Mouse (Mus musculus): ENCODE measurements around the gene Aif1. TPM values are rescaled to one million over a fixed set of nuclear protein-coding genes. Genes with fewer than 3 reads are reported as not detected.
A peak's percentile ranks its signal among the peaks of the same experiment; 100 is the strongest.

Gene Aif1
- polyA plus RNA-seq, 1 experiment: 2.6 TPM

DNA sequence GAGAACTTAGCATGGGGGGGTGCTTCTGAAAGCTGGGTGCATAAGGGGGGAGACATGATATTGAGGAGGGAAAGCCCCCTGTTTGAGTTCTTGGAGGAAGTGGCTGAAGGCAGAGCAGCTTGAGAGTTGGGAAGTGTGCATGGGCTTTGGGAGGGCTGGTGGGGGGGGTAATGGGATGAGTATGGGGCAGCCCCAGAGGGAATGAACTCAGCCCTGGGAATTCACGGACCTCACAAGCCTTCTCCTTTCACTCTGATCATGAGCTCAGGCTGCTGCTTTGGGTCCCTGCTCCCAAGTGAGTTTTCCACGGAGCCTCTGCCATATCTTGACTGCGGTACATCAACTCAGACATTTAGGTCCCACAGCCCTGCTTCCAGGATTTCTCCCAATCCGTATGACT lies 26.6 kb upstream of the Aif1 start:
- no peaks in the 10 kb centered on the region for H3K4me1 ChIP-seq (ENCODE audit: control insufficient read depth, insufficient read depth, low read length)
- H3K27ac ChIP-seq (ENCODE audit: insufficient read depth, low read depth, low read length): no peak overlapping the region
- H3K27me3 ChIP-seq (replicated peaks; ENCODE audit: control insufficient read depth, insufficient read depth, low read length): no peaks in the 10 kb centered on the region
- no peak for DNase-seq
- no peak overlapping the region for H3K4me3 ChIP-seq (ENCODE audit: insufficient read depth, low read depth, low read length)
- 72% methylated on average over 4 of the region's 4 CpGs for WGBS
- H3K36me3 ChIP-seq (ENCODE audit: control insufficient read depth, insufficient read depth, low read length): no peaks in the 10 kb centered on the region
- TF ChIP-seq POLR2A (IDR thresholded peaks at IDR 0.05; ENCODE audit: low read depth, low read length) (no peak), CTCF (conservative IDR thresholded peaks at IDR 0.05; ENCODE audit: insufficient read depth, insufficient read length, low read depth, low read length) (no peak)

DNA sequence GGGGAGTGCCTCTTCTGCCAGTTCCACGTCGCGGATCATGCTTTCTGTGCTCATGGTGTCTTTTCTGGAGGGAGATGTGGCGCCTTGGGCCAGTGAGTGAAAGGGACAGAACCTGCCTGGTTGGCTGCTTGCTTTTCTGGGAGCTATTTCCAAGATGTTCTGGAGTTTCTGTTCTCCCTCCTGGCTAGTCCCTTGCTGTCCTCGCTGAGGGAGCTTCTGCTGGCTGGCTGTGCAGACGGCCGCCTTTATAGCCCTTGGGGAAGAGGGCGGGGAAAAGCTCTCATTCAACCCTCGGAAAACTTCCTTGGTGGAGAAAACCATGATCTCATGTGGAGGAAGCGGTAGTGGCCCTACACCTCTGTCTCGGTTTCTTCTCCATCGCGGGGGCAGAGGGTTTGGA lies 25.9 kb upstream of the Aif1 start, which contains the start of gene Tnf:
Gene Tnf, minus strand, starts transcription at position 221 of the 400 bp plus-strand sequence.
- peak within 1 kb of the TSS; percentile 11; the same call in 1 of the 2 replicates for H3K4me3 ChIP-seq (ENCODE audit: insufficient read depth, low read depth, low read length)
- peak; percentile 58 for DNase-seq

DNA sequence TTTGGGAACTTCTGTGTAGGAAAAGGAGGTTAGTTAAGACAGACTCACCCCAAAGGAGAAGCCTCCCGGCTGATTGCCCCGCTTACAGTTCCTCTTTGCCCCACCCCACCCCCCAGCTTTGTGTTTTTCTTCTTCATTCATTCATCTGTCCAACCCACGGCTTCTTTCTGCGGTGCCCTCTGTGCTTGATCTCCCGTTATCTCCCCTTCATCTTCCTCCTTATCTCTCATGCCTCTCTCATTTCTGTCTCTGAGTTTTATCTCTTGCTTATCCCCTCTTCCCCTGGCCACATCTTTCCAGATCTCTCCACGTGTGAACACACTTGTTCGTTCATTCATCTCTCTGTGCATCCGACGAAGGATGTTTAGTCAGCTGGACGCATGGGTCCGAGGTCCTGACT lies 25.3 kb upstream of the Aif1 start:
- no peak for TF ChIP-seq POLR2A (IDR thresholded peaks at IDR 0.05; ENCODE audit: low read depth, low read length)
- TF ChIP-seq CTCF (conservative IDR thresholded peaks at IDR 0.05; ENCODE audit: insufficient read depth, insufficient read length, low read depth, low read length): no peak
- Histone ChIP-seq H3K27me3 (replicated peaks; ENCODE audit: control insufficient read depth, insufficient read depth, low read length) (no peaks in the 10 kb centered on the region), H3K4me1 (ENCODE audit: control insufficient read depth, insufficient read depth, low read length) (no peaks in the 10 kb centered on the region), H3K4me3 (ENCODE audit: insufficient read depth, low read depth, low read length) (peak overlapping the region; percentile 11; the same call in 1 of the 2 replicates), H3K36me3 (ENCODE audit: control insufficient read depth, insufficient read depth, low read length) (no peaks in the 10 kb centered on the region), H3K27ac (ENCODE audit: insufficient read depth, low read depth, low read length) (no peak overlapping the region)
- 66% methylated on average over 11 of the region's 11 CpGs for WGBS
- DNase-seq: no peak

More for the DNA sequence above, 25.9 kb upstream of the Aif1 start, which contains the start of gene Tnf:
- Histone ChIP-seq H3K27ac (ENCODE audit: insufficient read depth, low read depth, low read length) (no peak within 1 kb of the TSS), H3K4me1 (ENCODE audit: control insufficient read depth, insufficient read depth, low read length) (no peaks in the 10 kb centered on the region), H3K27me3 (replicated peaks; ENCODE audit: control insufficient read depth, insufficient read depth, low read length) (no peaks in the 10 kb centered on the region), H3K36me3 (ENCODE audit: control insufficient read depth, insufficient read depth, low read length) (no peaks in the 10 kb centered on the region)
- 25% methylated on average over 13 of the region's 13 CpGs for WGBS
- TF ChIP-seq POLR2A (IDR thresholded peaks at IDR 0.05; ENCODE audit: low read depth, low read length) (no peak), CTCF (conservative IDR thresholded peaks at IDR 0.05; ENCODE audit: insufficient read depth, insufficient read length, low read depth, low read length) (no peak)

DNA sequence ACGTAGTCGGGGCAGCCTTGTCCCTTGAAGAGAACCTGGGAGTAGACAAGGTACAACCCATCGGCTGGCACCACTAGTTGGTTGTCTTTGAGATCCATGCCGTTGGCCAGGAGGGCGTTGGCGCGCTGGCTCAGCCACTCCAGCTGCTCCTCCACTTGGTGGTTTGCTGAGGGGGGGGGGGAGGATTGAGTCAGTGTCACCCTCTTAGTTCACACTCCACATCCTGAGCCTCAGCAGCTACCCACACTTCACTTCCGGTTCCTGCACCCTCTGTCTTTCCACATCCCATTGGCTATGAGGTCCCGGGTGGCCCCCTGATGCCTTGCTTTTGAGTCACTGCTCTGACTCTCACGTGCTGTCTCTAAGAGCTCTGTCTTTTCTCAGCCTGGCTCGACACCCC lies 24.5 kb upstream of the Aif1 start:
- WGBS: 84% methylated on average over 11 of the region's 11 CpGs
- no peak for TF ChIP-seq POLR2A (IDR thresholded peaks at IDR 0.05; ENCODE audit: low read depth, low read length)
- TF ChIP-seq CTCF (conservative IDR thresholded peaks at IDR 0.05; ENCODE audit: insufficient read depth, insufficient read length, low read depth, low read length): no peak
- Histone ChIP-seq H3K36me3 (ENCODE audit: control insufficient read depth, insufficient read depth, low read length) (no peaks in the 10 kb centered on the region), H3K4me1 (ENCODE audit: control insufficient read depth, insufficient read depth, low read length) (no peaks in the 10 kb centered on the region), H3K27me3 (replicated peaks; ENCODE audit: control insufficient read depth, insufficient read depth, low read length) (no peaks in the 10 kb centered on the region), H3K27ac (ENCODE audit: insufficient read depth, low read depth, low read length) (no peak overlapping the region), H3K4me3 (ENCODE audit: insufficient read depth, low read depth, low read length) (no peak overlapping the region)
- DNase-seq: peak; percentile 18

DNA sequence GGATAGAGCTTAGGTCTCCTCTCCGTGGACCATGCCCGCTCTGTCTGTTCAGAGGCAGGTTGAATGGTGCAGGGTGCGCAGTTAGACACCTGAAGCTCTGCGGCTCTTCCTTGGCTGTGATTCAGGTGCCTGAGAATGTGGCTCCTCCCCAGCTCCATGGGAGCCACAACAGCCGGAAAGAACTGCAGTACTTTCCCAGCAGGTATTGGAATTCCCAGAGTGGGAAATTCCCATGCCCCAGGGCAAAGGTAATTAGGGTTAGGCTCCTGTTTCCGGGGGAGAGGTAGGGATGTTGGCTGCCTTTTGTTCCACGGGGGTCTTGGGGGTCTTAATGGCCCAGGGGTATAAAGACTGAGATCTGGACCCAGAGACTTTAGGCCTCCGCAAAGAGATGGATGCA lies 23.1 kb upstream of the Aif1 start:
- H3K4me1 ChIP-seq (ENCODE audit: control insufficient read depth, insufficient read depth, low read length): no peaks in the 10 kb centered on the region
- TF ChIP-seq POLR2A (IDR thresholded peaks at IDR 0.05; ENCODE audit: low read depth, low read length) (no peak), CTCF (conservative IDR thresholded peaks at IDR 0.05; ENCODE audit: insufficient read depth, insufficient read length, low read depth, low read length) (no peak)
- 49% methylated on average over 8 of the region's 8 CpGs for WGBS
- H3K36me3 ChIP-seq (ENCODE audit: control insufficient read depth, insufficient read depth, low read length): no peaks in the 10 kb centered on the region
- no peak overlapping the region for H3K27ac ChIP-seq (ENCODE audit: insufficient read depth, low read depth, low read length)
- no peaks in the 10 kb centered on the region for H3K27me3 ChIP-seq (replicated peaks; ENCODE audit: control insufficient read depth, insufficient read depth, low read length)
- H3K4me3 ChIP-seq (ENCODE audit: insufficient read depth, low read depth, low read length): no peak overlapping the region
- no peak for DNase-seq

DNA sequence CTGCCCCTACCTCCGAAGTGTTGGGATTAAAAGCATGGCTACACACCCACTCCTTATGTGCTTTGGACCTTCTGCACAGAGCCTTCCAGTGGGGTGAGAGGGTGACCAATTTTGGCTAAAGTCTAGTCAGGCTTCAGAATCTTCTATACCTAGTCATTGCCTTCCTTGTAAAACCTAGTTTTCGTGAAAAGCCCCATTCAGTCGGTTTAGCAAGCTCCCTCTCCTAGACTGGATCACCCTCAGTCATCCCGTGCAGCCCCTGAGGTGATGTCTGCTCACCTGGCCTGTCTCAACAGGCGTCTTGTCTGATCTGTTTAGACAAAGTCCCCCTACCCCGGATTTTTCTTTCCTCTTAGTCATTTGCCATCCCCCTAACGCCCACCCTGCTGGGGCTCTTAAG lies 22.2 kb upstream of the Aif1 start:
- Histone ChIP-seq H3K27me3 (replicated peaks; ENCODE audit: control insufficient read depth, insufficient read depth, low read length) (no peaks in the 10 kb centered on the region), H3K36me3 (ENCODE audit: control insufficient read depth, insufficient read depth, low read length) (no peaks in the 10 kb centered on the region), H3K4me1 (ENCODE audit: control insufficient read depth, insufficient read depth, low read length) (no peaks in the 10 kb centered on the region), H3K27ac (ENCODE audit: insufficient read depth, low read depth, low read length) (no peak overlapping the region), H3K4me3 (ENCODE audit: insufficient read depth, low read depth, low read length) (no peak overlapping the region)
- no peak for DNase-seq
- WGBS: 81% methylated on average over 7 of the region's 7 CpGs
- TF ChIP-seq CTCF (conservative IDR thresholded peaks at IDR 0.05; ENCODE audit: insufficient read depth, insufficient read length, low read depth, low read length): no peak
- TF ChIP-seq POLR2A (IDR thresholded peaks at IDR 0.05; ENCODE audit: low read depth, low read length): no peak

DNA sequence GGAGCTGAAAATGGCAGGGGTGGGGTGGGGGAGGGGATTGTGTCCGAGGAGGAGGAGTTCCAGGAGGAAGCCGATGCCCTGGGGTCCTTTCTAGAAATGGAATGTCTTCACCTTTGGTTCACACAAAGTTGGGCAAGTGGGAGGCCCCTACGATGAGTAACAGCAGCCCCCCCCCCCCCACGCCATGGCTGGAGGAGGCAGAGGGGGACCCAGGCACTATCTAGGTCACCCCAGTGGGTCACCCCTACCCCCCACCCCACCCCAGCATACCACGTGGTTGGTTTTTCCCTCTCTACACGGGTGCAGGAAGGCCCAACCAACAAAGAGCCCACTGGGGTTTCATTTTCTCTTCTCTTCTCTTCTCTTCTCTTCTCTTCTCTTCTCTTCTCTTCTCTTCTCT lies 21.3 kb upstream of the Aif1 start:
- H3K27ac ChIP-seq (ENCODE audit: insufficient read depth, low read depth, low read length): no peak overlapping the region
- no peak overlapping the region for H3K4me3 ChIP-seq (ENCODE audit: insufficient read depth, low read depth, low read length)
- no peaks in the 10 kb centered on the region for H3K27me3 ChIP-seq (replicated peaks; ENCODE audit: control insufficient read depth, insufficient read depth, low read length)
- no peaks in the 10 kb centered on the region for H3K4me1 ChIP-seq (ENCODE audit: control insufficient read depth, insufficient read depth, low read length)
- TF ChIP-seq CTCF (conservative IDR thresholded peaks at IDR 0.05; ENCODE audit: insufficient read depth, insufficient read length, low read depth, low read length): no peak
- no peak for TF ChIP-seq POLR2A (IDR thresholded peaks at IDR 0.05; ENCODE audit: low read depth, low read length)
- H3K36me3 ChIP-seq (ENCODE audit: control insufficient read depth, insufficient read depth, low read length): no peaks in the 10 kb centered on the region
- WGBS: 58% methylated on average over 6 of the region's 6 CpGs
- DNase-seq: no peak

DNA sequence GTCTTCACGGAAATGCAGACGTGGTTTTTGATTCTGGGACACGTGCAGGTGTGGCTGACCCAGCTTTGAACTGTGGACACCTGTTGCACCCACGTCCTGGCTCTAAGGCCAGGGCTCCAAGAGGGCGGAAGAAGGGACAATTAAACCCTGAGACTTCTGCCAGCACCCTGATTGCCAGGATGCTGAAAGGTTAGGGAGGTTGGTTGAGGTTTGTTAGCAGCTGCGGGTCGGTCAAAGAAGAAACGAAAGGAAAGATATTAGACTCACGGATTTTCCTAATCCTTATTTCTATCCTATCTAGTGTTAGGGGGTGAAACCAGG lies 20.4 kb upstream of the Aif1 start:
- Histone ChIP-seq H3K4me3 (ENCODE audit: insufficient read depth, low read depth, low read length) (peak overlapping the region; percentile 54; the same call in 1 of the 2 replicates), H3K4me1 (ENCODE audit: control insufficient read depth, insufficient read depth, low read length) (no peaks in the 10 kb centered on the region), H3K27ac (ENCODE audit: insufficient read depth, low read depth, low read length) (no peak overlapping the region), H3K36me3 (ENCODE audit: control insufficient read depth, insufficient read depth, low read length) (no peaks in the 10 kb centered on the region), H3K27me3 (replicated peaks; ENCODE audit: control insufficient read depth, insufficient read depth, low read length) (no peaks in the 10 kb centered on the region)
- no peak for TF ChIP-seq POLR2A (IDR thresholded peaks at IDR 0.05; ENCODE audit: low read depth, low read length)
- no peak for TF ChIP-seq CTCF (conservative IDR thresholded peaks at IDR 0.05; ENCODE audit: insufficient read depth, insufficient read length, low read depth, low read length)
- WGBS: 38% methylated on average over 9 of the region's 9 CpGs
- no peak for DNase-seq
